Mouse (Mus musculus): ENCODE measurements around the gene Wipi2. TPM values are rescaled to one million over a fixed set of nuclear protein-coding genes. Genes with fewer than 3 reads are reported as not detected.
A peak's percentile ranks its signal among the peaks of the same experiment; 100 is the strongest.

The Wipi2 gene
- total and polyA plus RNA-seq, 2 experiments from 2014 or later = 19.6 to 37.2 TPM

DNA sequence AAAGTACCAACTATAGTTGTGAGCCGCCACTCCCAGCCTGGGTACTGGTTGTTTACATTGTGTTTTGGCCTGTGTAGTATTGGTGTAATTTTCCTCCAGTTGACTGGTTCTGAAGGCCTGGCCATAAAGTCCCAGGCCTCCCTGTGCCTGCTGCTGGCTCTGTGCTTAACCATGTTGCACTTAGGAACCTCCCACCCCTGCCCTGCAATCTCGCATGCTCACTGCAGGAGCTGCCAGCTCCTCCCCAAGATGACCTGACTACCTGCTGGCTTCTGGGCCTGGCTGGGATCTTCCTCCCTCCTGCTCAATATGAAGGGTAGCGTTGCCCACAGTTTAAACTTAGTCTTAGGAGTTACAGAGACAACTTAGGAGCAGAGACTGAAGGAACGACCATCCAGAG, 24.8 kb downstream of the Wipi2 start:
- Histone ChIP-seq H3K9me3 (replicated peaks; ENCODE audit: control insufficient read depth, low read length) (no peaks in the 10 kb centered on the region), H3K36me3 (replicated peaks; ENCODE audit: control insufficient read depth, insufficient read depth, low read length) (peaks cover 17% of the 10 kb centered on the region), H3K4me1 (ENCODE audit: control insufficient read depth, insufficient read depth) (no peaks in the 10 kb centered on the region), H3K27ac (ENCODE audit: low read depth) (no peak overlapping the region), H3K27me3 (ENCODE audit: control insufficient read depth, insufficient read depth, low read length) (no peaks in the 10 kb centered on the region), H3K9ac (replicated peaks; ENCODE audit: low read depth, low read length) (no peak overlapping the region), H3K4me3 (ENCODE audit: low read depth, low read length) (no peak overlapping the region), H3K4me2 (ENCODE audit: low read depth, low read length) (no peak overlapping the region)
- no peak for TF ChIP-seq CTCF (IDR thresholded peaks at IDR 0.05; ENCODE audit: low read depth)
- DNase-seq (ENCODE audit: low spot score) = no peak
- ATAC-seq (ENCODE audit: insufficient read depth, low read depth) = no peak
- WGBS = 73% methylated on average over 4 of the region's 4 CpGs

DNA sequence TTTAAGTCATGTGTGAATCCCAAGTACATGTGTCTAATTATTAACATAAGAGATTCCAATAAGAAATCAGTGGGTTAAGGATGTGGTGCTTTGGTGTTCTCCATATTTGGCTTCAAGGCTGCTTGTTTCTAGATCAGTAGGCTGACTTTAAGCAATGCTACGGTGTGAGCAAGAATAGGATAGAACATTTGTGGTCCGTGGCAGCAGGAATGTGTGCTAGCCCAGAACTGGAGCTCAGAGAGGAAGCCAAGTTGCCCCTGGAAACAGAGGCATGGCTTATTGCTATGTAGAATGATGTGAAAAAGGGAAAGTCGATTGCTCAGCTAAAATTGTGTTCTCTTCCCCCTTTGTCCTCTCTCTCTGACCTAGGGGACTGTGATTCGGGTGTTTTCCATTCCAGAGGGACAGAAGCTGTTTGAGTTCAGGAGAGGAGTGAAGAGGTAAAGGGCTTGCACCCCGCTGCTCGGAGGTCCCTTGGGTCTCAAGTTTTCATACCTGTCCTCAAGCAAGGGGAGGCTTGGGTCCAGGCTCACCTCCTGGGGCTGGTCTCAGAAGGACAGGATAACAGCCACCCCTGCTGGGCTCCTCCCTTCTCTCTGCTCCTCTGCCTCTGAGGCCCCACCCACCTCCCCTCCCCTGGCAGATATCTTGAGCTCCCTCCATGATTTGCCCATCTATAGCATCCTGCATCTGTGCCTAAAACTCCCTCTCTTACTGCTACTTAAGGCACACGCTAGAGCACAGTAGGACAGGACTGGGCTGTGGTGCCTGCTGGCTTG, 33.3 kb downstream of the Wipi2 start:
- TF ChIP-seq CTCF (IDR thresholded peaks at IDR 0.05; ENCODE audit: low read depth) (no peak), EP300 (IDR thresholded peaks at IDR 0.05; ENCODE audit: low read depth) (no peak)
- DNase-seq (ENCODE audit: low spot score) (no peak), ATAC-seq (ENCODE audit: insufficient read depth, low read depth) (no peak)
- Histone ChIP-seq H3K27me3 (ENCODE audit: control insufficient read depth, insufficient read depth, low read length) (no peaks in the 10 kb centered on the region), H3K9ac (replicated peaks; ENCODE audit: low read depth, low read length) (no peak overlapping the region), H3K4me1 (ENCODE audit: control insufficient read depth, insufficient read depth) (no peaks in the 10 kb centered on the region), H3K36me3 (replicated peaks; ENCODE audit: control insufficient read depth, insufficient read depth, low read length) (peaks cover 96% of the 10 kb centered on the region), H3K27ac (ENCODE audit: low read depth) (no peak overlapping the region), H3K9me3 (replicated peaks; ENCODE audit: control insufficient read depth, low read length) (no peaks in the 10 kb centered on the region), H3K4me3 (ENCODE audit: low read depth, low read length) (no peak overlapping the region), H3K4me2 (ENCODE audit: low read depth, low read length) (no peak overlapping the region)
- 84% methylated on average over 7 of the region's 7 CpGs for WGBS

DNA sequence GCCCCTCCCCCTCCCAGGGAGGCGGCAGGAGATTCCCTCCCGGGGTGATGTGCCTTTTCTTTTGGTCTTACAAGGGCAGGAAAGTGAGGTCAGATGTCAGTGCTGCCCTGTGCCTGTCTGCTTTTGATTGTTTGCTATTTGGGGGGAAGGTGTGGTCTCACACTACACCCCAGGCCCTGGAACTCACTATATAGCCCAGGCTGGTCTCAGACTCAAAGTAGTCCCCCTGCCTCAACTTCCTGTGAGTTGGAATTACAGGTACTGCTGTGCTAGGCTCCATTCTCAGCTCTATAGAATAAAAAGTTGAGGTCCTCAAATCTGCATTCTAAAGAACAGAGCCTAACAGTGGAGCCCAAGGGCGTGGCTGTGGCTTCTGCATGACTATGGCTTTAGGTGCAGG, 40.4 kb downstream of the Wipi2 start:
- Histone ChIP-seq H3K4me3 (ENCODE audit: low read depth, low read length) (no peak overlapping the region), H3K9ac (replicated peaks; ENCODE audit: low read depth, low read length) (no peak overlapping the region), H3K4me2 (ENCODE audit: low read depth, low read length) (no peak overlapping the region), H3K9me3 (replicated peaks; ENCODE audit: control insufficient read depth, low read length) (no peaks in the 10 kb centered on the region), H3K4me1 (ENCODE audit: control insufficient read depth, insufficient read depth) (no peaks in the 10 kb centered on the region), H3K27ac (ENCODE audit: low read depth) (no peak overlapping the region), H3K27me3 (ENCODE audit: control insufficient read depth, insufficient read depth, low read length) (no peaks in the 10 kb centered on the region), H3K36me3 (replicated peaks; ENCODE audit: control insufficient read depth, insufficient read depth, low read length) (peaks cover 75% of the 10 kb centered on the region)
- no peak for ATAC-seq (ENCODE audit: insufficient read depth, low read depth)
- DNase-seq (ENCODE audit: low spot score) = no peak
- TF ChIP-seq EP300 (IDR thresholded peaks at IDR 0.05; ENCODE audit: low read depth) (no peak), CTCF (IDR thresholded peaks at IDR 0.05; ENCODE audit: low read depth) (no peak)
- WGBS = 53% methylated on average over 3 of the region's 3 CpGs

DNA sequence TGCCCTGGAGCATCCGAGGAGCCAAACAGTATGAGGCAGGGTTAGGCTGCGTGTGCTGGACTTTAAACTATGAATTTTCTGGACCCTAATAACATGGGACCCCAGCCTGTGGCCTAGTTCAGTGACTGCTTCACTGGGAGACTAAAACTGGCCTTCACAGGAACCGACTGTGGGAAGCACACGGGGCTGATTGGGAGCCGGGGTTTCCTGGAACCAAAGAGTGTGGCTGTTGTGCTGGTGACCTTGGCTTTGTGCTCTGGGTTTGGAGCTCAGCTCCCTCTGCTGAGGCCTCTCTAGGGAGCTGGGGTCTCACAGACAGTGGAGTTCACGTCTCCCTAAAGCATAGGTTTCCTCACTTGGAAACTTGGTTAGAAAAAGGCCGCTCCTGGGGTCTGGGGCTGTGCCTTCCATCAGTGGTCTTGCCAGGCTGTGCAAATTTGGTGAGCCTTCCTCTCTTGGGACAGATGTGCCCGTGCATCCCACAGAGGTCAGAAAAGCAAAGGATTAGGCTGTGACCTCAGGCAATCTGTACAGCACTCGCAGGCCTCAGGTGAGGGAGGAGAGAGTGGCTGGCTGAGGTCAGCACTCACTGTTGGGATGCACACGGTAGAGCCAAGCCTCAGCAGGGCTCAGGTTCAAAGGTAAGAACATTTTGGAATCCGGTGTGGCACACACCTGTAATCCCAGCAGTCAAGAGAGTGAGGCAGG, 41.2 kb downstream of the Wipi2 start:
- Histone ChIP-seq H3K4me1 (ENCODE audit: control insufficient read depth, insufficient read depth) (no peaks in the 10 kb centered on the region), H3K4me2 (ENCODE audit: low read depth, low read length) (no peak overlapping the region), H3K4me3 (ENCODE audit: low read depth, low read length) (no peak overlapping the region), H3K9me3 (replicated peaks; ENCODE audit: control insufficient read depth, low read length) (no peaks in the 10 kb centered on the region), H3K27ac (ENCODE audit: low read depth) (no peak overlapping the region), H3K9ac (replicated peaks; ENCODE audit: low read depth, low read length) (no peak overlapping the region), H3K27me3 (ENCODE audit: control insufficient read depth, insufficient read depth, low read length) (no peaks in the 10 kb centered on the region), H3K36me3 (replicated peaks; ENCODE audit: control insufficient read depth, insufficient read depth, low read length) (peaks cover 67% of the 10 kb centered on the region)
- ATAC-seq (ENCODE audit: insufficient read depth, low read depth) (no peak), DNase-seq (ENCODE audit: low spot score) (no peak)
- no peak for TF ChIP-seq EP300 (IDR thresholded peaks at IDR 0.05; ENCODE audit: low read depth)
- WGBS = 84% methylated on average over 11 of the region's 11 CpGs

DNA sequence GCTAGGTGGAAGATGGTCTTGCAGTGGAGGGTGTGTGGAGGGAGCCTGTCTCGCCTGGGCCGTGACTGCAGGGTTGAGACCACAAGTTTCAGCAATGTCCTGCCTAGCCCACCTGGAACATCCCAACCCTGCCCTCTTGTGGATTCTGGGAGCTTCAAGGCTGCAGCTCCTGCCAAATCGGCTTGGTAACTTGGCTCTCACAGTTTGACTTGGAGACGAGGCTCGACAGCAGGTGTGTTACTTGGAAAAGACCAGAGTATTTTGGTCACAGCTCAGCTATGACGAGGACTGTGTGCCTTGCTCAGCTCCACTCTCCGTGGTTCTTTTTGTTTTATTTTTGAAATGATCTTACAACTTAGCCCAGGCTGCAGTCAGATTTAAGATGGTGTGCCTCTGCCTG, 42.2 kb downstream of the Wipi2 start:
- H3K9ac ChIP-seq (replicated peaks; ENCODE audit: low read depth, low read length) = no peak overlapping the region
- WGBS = 62% methylated on average over 7 of the region's 7 CpGs
- no peak for TF ChIP-seq EP300 (IDR thresholded peaks at IDR 0.05; ENCODE audit: low read depth)
- peak; percentile 5; the same call in 1 of the 2 replicates for TF ChIP-seq CTCF (IDR thresholded peaks at IDR 0.05; ENCODE audit: low read depth)
- no peaks in the 10 kb centered on the region for H3K27me3 ChIP-seq (ENCODE audit: control insufficient read depth, insufficient read depth, low read length)
- DNase-seq (ENCODE audit: low spot score) = no peak
- no peak for ATAC-seq (ENCODE audit: insufficient read depth, low read depth)
- H3K36me3 ChIP-seq (replicated peaks; ENCODE audit: control insufficient read depth, insufficient read depth, low read length) = peaks cover 57% of the 10 kb centered on the region
- no peaks in the 10 kb centered on the region for H3K4me1 ChIP-seq (ENCODE audit: control insufficient read depth, insufficient read depth)
- no peak overlapping the region for H3K27ac ChIP-seq (ENCODE audit: low read depth)
- H3K9me3 ChIP-seq (replicated peaks; ENCODE audit: control insufficient read depth, low read length) = no peaks in the 10 kb centered on the region
- H3K4me3 ChIP-seq (ENCODE audit: low read depth, low read length) = no peak overlapping the region
- no peak overlapping the region for H3K4me2 ChIP-seq (ENCODE audit: low read depth, low read length)
